Mouse (Mus musculus) heart, embryonic 15.5 days (tissue): ENCODE measurements around the gene Synpo2l. TPM values are rescaled to one million over a fixed set of nuclear protein-coding genes. Genes with fewer than 3 reads are reported as not detected.
"Not testable (repeated sequence)": the region's sequence is repeated elsewhere in the genome, so short reads cannot be mapped to it uniquely, and the experiment has no call there.

Experiments used
- ATAC-seq: fragments of 200-750 bp; cut with Nextera tagmentation; replicated peaks from 2 replicates; pipeline ENCODE4 v1.8.0; 2017; ENCODE audit warnings: low read depth, moderate TSS enrichment; ENCODE audit not compliant: insufficient number of reproducible peaks, insufficient read depth, low FRiP score
- H3K27ac ChIP-seq: fragments of 300-500 bp; sonication (generic); 2 replicates; pipeline ENCODE4 v1.5.1; 2015; ENCODE audit warnings: mild to moderate bottlenecking, inconsistent platforms
- H3K27me3 ChIP-seq: fragments of 300-500 bp; sonication (generic); 2 replicates; pipeline ENCODE4 v1.6.1; 2015; ENCODE audit warnings: inconsistent platforms
- H3K36me3 ChIP-seq: fragments of 300-500 bp; sonication (generic); 2 replicates; pipeline ENCODE4 v1.6.1; 2015; ENCODE audit warnings: mild to moderate bottlenecking, inconsistent platforms
- H3K4me1 ChIP-seq: fragments of 300-500 bp; sonication (generic); replicated peaks from 2 replicates; pipeline ENCODE4 v1.6.1; 2015; ENCODE audit warnings: inconsistent platforms
- H3K4me2 ChIP-seq: fragments of 300-500 bp; sonication (generic); 2 replicates; pipeline ENCODE4 v1.6.1; 2015; ENCODE audit warnings: inconsistent platforms, mild to moderate bottlenecking, moderate library complexity
- H3K4me3 ChIP-seq: fragments of 300-500 bp; sonication (generic); 2 replicates; pipeline ENCODE4 v1.5.1; 2015; ENCODE audit warnings: mild to moderate bottlenecking, inconsistent platforms
- H3K9ac ChIP-seq: fragments of 300-500 bp; sonication (generic); 2 replicates; pipeline ENCODE4 v1.6.1; 2015; ENCODE audit warnings: mild to moderate bottlenecking, inconsistent platforms
- H3K9me3 ChIP-seq: fragments of 300-500 bp; sonication (generic); replicated peaks from 2 replicates; pipeline ENCODE4 v1.6.1; 2016; ENCODE audit warnings: inconsistent platforms
- WGBS: fragments of 180-500 bp; shearing (Covaris S2); methylation state at CpG from one replicate; pipeline ENCODE4 v1.1.7; 2015; ENCODE audit warnings: mixed read lengths; 5-methylcytosine and 5-hydroxymethylcytosine counted together
- polyA plus RNA-seq: library from polyadenylated mRNA; unstranded; fragments of >200 nt; fragmentation: Nextera tagmentation; extraction: Ambion mirVana; gene quantifications from 2 replicates; pipeline ENCODE4 v1.2.1, GENCODE M21; 2015

Gene Synpo2l
- 167 and 174 TPM in 2 replicates for polyA plus RNA-seq

- ATAC-seq = peak; percentile 71
Measured at GRCm38 (mm10) chr14:20668154-20668810, at the start of gene Synpo2l. Gene Synpo2l, minus strand, starts transcription at chr14:20668354.

DNA sequence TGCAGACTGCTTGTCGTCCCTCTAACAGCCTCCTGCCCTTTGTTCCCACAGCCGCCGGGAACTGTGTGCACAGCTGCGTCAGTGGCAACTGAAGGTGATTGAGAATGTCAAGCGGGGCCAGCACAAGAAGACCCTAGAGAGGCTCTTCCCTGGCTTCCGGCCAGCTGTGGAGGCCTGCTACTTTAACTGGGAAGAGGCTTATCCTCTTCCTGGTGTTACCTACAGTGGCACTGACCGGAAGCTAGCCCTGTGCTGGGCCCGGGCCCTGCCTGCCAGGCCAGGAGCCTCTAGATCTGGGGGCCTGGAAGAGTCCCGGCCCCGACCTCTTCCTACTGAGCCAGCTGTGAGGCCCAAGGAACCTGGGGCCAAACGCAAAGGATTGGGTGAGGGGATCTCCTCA is 45.7 kb upstream of the Synpo2l start:
- H3K36me3 ChIP-seq = peaks cover 85% of the 10 kb centered on the region
- H3K9ac ChIP-seq = 0 out of 2 replicates have a peak overlapping the region, but pooled peaks have one; percentile 23
- no peak overlapping the region for H3K4me3 ChIP-seq
- H3K4me2 ChIP-seq = peak overlapping the region; percentile 3; the same call in 1 of the 2 replicates
- peak; percentile 61 for ATAC-seq
- H3K9me3 ChIP-seq = no peaks in the 10 kb centered on the region
- H3K27me3 ChIP-seq = no peaks in the 10 kb centered on the region
- WGBS = 32% methylated on average over 11 of the region's 11 CpGs
- peaks cover 29% of the 10 kb centered on the region for H3K4me1 ChIP-seq
- peak overlapping the region; percentile 77 for H3K27ac ChIP-seq

More at GRCm38 (mm10) chr14:20668154-20668810, at the start of gene Synpo2l:
- WGBS = 51% methylated on average over 8 of the region's 8 CpGs
- Histone ChIP-seq H3K4me2 (peak within 1 kb of the TSS; percentile 60), H3K9me3 (no peaks in the 10 kb centered on the region), H3K9ac (peak within 1 kb of the TSS; percentile 66), H3K4me1 (peaks cover 20% of the 10 kb centered on the region), H3K27ac (peak within 1 kb of the TSS; percentile 92), H3K4me3 (peak within 1 kb of the TSS; percentile 50), H3K27me3 (no peaks in the 10 kb centered on the region), H3K36me3 (no peaks in the 10 kb centered on the region)

DNA sequence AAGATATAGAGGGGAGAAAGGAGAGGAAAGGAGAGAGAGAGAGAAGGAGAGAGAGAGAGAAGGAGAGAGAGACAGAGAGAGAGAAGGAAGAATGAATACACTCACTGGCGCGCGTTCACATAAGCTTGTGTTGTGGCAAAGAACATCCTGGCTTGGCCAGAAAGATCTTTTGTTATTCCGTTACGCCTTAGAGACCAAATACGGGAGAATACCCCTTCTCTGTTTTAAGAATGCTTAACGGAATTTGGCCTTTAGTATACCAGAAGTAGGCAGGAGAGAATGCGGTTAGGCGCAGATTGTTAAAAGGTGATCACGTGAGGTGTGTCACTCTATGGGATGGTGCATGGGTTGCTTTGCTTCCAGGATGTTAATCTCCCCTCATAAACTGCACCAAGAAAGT is 40.1 kb upstream of the Synpo2l start:
- Histone ChIP-seq H3K36me3 (peaks cover 35% of the 10 kb centered on the region), H3K4me1 (peaks cover 31% of the 10 kb centered on the region), H3K4me3 (peak overlapping the region; percentile 81), H3K9me3 (no peaks in the 10 kb centered on the region), H3K9ac (peak overlapping the region; percentile 95), H3K27me3 (no peaks in the 10 kb centered on the region), H3K4me2 (peak overlapping the region; percentile 81), H3K27ac (peak overlapping the region; percentile 91)
- no peak for ATAC-seq
- 4% methylated on average over 10 of the region's 10 CpGs for WGBS

GRCm38 (mm10) chr14:20707201-20708190 is 39.3 kb upstream of the Synpo2l start, which contains the start of gene Zswim8:
Gene Zswim8, plus strand, starts transcription at chr14:20707552.
- H3K4me3 ChIP-seq = peak within 1 kb of the TSS; percentile 81
- peaks cover 29% of the 10 kb centered on the region for H3K4me1 ChIP-seq
- peak within 1 kb of the TSS; percentile 91 for H3K27ac ChIP-seq
- H3K36me3 ChIP-seq = peaks cover 28% of the 10 kb centered on the region
- peak; percentile 87 for ATAC-seq
- H3K9me3 ChIP-seq = no peaks in the 10 kb centered on the region
- H3K9ac ChIP-seq = peak within 1 kb of the TSS; percentile 95
- WGBS = under 1% methylated on average over 72 of the region's 80 CpGs
- no peaks in the 10 kb centered on the region for H3K27me3 ChIP-seq
- peak within 1 kb of the TSS; percentile 81 for H3K4me2 ChIP-seq

DNA sequence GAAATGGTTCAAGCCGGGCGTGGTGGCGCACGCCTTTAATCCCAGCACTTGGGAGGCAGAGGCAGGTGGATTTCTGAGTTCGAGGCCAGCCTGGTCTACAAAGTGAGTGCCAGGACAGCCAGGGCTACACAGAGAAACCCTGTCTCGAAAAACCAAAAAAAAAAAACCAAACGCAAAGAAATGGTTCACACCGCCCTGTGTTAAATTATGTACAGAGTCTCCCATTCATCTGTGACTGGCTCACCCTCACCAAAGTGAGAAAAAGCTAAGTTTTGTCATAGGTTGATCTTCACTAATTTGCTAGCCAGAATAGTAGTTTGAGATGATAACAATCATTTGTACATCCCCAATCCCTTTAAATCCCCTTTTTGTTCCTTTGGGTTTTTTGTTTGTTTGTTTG is 35.3 kb upstream of the Synpo2l start:
- Histone ChIP-seq H3K4me3 (peak overlapping the region; percentile 65), H3K9ac (peak overlapping the region; percentile 71), H3K4me1 (peaks cover 38% of the 10 kb centered on the region), H3K4me2 (peak overlapping the region; percentile 70), H3K27ac (peak overlapping the region; percentile 90), H3K36me3 (0 out of 2 replicates have a peak, but pooled peaks cover 11% of the 10 kb centered on the region)
- not testable (repeated sequence) for H3K9me3 ChIP-seq, ATAC-seq, H3K27me3 ChIP-seq
- WGBS = 8% methylated on average over 8 of the region's 8 CpGs

- H3K4me2 ChIP-seq = peak within 1 kb of the TSS; percentile 70
- H3K9ac ChIP-seq = peak within 1 kb of the TSS; percentile 71
- H3K27ac ChIP-seq = peak within 1 kb of the TSS; percentile 90
- H3K36me3 ChIP-seq = peaks cover 13% of the 10 kb centered on the region; the same call in 1 of the 2 replicates
- WGBS = under 1% methylated on average over 61 of the region's 61 CpGs
- peaks cover 42% of the 10 kb centered on the region for H3K4me1 ChIP-seq
- H3K27me3 ChIP-seq = no peaks in the 10 kb centered on the region
- ATAC-seq = peak; percentile 76
- H3K9me3 ChIP-seq = no peaks in the 10 kb centered on the region
- peak within 1 kb of the TSS; percentile 65 for H3K4me3 ChIP-seq
Measured at GRCm38 (mm10) chr14:20702741-20703381, 34.7 kb upstream of the Synpo2l start, which contains the start of gene Chchd1. Gene Chchd1, plus strand, starts transcription at chr14:20703006.

DNA sequence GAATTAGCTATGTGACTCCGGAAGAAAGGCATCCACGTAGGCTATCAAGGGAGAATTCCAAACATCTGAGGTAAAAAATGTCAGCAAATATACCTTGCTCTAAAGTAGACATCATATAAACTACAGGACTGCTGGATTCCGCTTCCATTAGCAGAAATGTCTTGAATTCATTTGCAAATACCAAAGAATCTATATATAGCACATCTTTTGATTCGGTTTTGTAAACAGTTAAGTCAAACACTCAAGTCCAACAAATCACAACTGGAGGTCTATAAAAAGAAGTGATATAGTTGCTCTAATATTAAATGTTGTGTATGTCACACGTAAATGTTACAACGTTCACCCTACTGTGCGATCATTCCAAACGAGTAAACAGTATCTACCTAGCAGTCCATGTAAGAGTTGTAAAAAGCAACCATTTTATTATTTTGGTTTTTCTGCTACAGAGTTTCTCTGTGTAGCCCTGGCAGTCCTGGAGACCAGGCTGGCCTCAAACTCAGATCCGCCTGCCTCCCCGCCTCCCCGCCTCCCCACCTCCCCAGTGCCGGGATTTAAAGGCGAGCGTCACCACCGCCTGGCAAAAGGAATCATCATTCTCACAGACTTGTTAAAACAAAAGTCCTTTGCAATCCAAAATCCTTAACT is 34.1 kb upstream of the Synpo2l start:
- H3K27ac ChIP-seq = peak overlapping the region; percentile 90
- ATAC-seq = peak; percentile 14
- H3K36me3 ChIP-seq = peaks cover 13% of the 10 kb centered on the region; the same call in 1 of the 2 replicates
- no peaks in the 10 kb centered on the region for H3K9me3 ChIP-seq
- WGBS = 7% methylated on average over 15 of the region's 15 CpGs
- H3K9ac ChIP-seq = peak overlapping the region; percentile 71
- no peaks in the 10 kb centered on the region for H3K27me3 ChIP-seq
- H3K4me1 ChIP-seq = peaks cover 47% of the 10 kb centered on the region
- peak overlapping the region; percentile 65 for H3K4me3 ChIP-seq
- H3K4me2 ChIP-seq = peak overlapping the region; percentile 70

DNA sequence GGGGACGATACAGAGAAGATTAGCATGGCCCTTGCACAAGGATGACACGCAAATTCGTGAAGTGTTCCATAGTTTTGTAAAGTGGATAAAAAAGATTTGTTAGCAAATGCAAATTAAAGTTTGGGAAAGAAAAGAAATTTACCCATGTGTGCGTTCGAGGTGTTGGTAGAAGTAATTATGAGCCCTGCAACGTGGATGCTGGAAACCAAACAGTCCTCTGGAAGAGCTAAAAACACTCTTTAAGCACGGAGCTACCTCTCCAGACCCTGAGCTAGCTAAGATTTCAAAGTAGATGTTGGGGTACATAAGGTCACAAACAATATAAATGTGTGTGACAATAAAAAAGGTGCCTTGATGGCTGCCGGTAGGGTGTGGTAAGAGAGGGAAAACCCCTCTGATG is 33.4 kb upstream of the Synpo2l start:
- Histone ChIP-seq H3K27me3 (no peaks in the 10 kb centered on the region), H3K27ac (peak overlapping the region; percentile 90), H3K4me1 (peaks cover 50% of the 10 kb centered on the region), H3K4me2 (peak overlapping the region; percentile 70), H3K9me3 (no peaks in the 10 kb centered on the region), H3K9ac (peak overlapping the region; percentile 71), H3K4me3 (peak overlapping the region; percentile 65), H3K36me3 (peaks cover 13% of the 10 kb centered on the region; the same call in 1 of the 2 replicates)
- WGBS = 66% methylated on average over 8 of the region's 8 CpGs
- ATAC-seq = no peak

DNA sequence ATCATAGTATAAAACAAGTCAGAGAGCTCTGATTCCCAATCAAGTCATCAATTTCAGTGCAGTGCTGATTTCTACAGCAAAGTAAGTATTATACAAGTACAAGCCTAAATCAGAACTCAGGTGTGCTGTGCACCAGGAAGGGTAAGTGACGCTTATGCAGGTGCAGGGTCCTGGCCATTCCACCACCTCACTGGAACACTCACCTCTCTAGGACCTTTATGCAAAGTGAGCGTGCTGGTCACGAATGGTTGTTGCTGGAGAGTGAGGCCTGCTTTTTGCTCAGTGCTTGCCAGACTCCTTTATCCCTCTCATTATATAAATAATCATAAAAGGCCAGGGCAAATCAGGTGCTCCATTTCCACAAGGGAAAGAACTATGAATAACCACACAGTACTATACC is 32.2 kb upstream of the Synpo2l start:
- H3K27me3 ChIP-seq = no peaks in the 10 kb centered on the region
- peaks cover 61% of the 10 kb centered on the region for H3K4me1 ChIP-seq
- ATAC-seq = no peak
- no peak overlapping the region for H3K9ac ChIP-seq
- H3K9me3 ChIP-seq = no peaks in the 10 kb centered on the region
- 72% methylated on average over 3 of the region's 3 CpGs for WGBS
- no peak overlapping the region for H3K4me3 ChIP-seq
- H3K4me2 ChIP-seq = no peak overlapping the region
- peaks cover 13% of the 10 kb centered on the region; the same call in 1 of the 2 replicates for H3K36me3 ChIP-seq
- no peak overlapping the region for H3K27ac ChIP-seq

- H3K9me3 ChIP-seq = no peaks in the 10 kb centered on the region
- no peak for ATAC-seq
- peaks cover 15% of the 10 kb centered on the region for H3K36me3 ChIP-seq
- no peak overlapping the region for H3K4me3 ChIP-seq
- H3K27me3 ChIP-seq = no peaks in the 10 kb centered on the region
- 66% methylated on average over 2 of the region's 2 CpGs for WGBS
- no peak overlapping the region for H3K27ac ChIP-seq
- H3K4me2 ChIP-seq = peak overlapping the region; percentile 85; the same call in 1 of the 2 replicates
- H3K4me1 ChIP-seq = peaks cover 67% of the 10 kb centered on the region
- H3K9ac ChIP-seq = no peak overlapping the region
Measured at GRCm38 (mm10) chr14:20698515-20698914, 30.4 kb upstream of the Synpo2l start.
